Mouse (Mus musculus) G1E (cell line): ENCODE measurements at regions not wholly inside any gene's neighbourhood (a gene's known extent, or its start where the extent isn't known, plus 50 kb on each side); places are given as distances from the start of the nearest gene placed in this dataset.

ENCODE experiments used
- CTCF ChIP-seq: IDR thresholded peaks from 2 replicates; pipeline ENCODE4 v1.5.1; 2012; ENCODE audit warnings: low read depth, low read length, inconsistent platforms, mixed read lengths
- GATA1 ChIP-seq: IDR thresholded peaks from 2 replicates; pipeline ENCODE4 v1.6.1; 2012; ENCODE audit warnings: borderline replicate concordance, low read length, inconsistent platforms, mixed read lengths

DNA sequence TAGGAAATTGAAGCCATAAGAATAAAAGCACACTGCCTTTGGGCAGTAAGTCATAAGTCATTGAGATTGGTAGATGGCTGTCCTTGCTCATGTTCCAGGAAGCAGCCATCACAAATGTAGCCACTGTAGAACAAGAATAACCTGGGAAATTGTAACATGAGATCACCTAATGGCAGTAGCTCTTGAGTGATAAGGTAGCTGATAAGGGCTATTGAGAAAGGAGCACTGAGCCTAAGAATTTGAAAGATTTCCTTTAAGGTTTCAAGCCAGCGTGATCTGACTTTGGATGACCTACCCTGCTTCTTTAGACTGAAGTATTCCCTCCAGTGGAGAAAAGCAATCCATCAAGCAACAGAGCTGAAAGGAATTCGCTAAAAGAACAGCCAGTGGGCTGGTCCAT lies 117.8 kb upstream of the Ppp2r3a start:
- TF ChIP-seq CTCF (no peak), GATA1 (no peak)
